Mouse (Mus musculus): ENCODE measurements around the gene Ryr2. TPM values are rescaled to one million over a fixed set of nuclear protein-coding genes. Genes with fewer than 3 reads are reported as not detected.

The Ryr2 gene
- total and polyA plus RNA-seq, 3 experiments, result 0.11 to 0.13 TPM; not detected in 1

DNA sequence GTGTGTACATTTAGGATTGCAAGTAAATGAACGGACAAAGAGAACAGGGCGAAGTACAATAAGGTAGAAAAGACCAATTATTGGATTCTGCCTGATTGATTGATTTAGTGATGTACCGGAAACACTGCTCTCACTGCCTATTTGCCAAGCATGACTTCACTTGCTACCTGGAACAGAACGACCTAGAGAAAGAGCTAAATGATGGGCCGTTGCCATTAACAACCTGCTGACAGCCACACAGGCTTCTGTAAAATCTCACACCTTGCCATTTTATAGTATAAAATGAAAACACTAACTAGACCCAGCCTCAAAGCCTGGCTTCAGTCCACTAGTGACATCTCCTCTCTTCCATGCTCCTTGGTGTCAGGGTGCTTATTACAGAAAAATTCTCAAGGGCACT lies 316.2 kb downstream of the Ryr2 start:
- Histone ChIP-seq H3K4me2 (ENCODE audit: insufficient read depth, low read depth, poor library complexity, severe bottlenecking) (no peak overlapping the region), H3K4me1 (ENCODE audit: control insufficient read depth in 1 of 2, insufficient read depth in 2 of 2) (no peaks in the 10 kb centered on the region), H3K9me3 (replicated peaks; ENCODE audit: low read length) (no peaks in the 10 kb centered on the region), H3K27ac (ENCODE audit: insufficient read depth, low read depth) (no peak overlapping the region), H3K4me3 (replicated peaks in 1 of 3; ENCODE audit: low read depth in 2 of 3, low read length in 2 of 3, poor library complexity in 1 of 3) (no peak overlapping the region), H3K9ac (ENCODE audit: insufficient read depth, low read depth) (no peak overlapping the region), H3K36me3 (replicated peaks in 1 of 2; ENCODE audit: control insufficient read depth in 1 of 2, insufficient read depth in 1 of 2, low read length in 1 of 2) (no peaks in the 10 kb centered on the region), H3K79me2 (replicated peaks; ENCODE audit: control insufficient read depth, extremely low read depth, insufficient read depth, poor library complexity, severe bottlenecking) (no peaks in the 10 kb centered on the region), H3K27me3 (replicated peaks) (no peaks in the 10 kb centered on the region)
- no peak for TF ChIP-seq ELF1 (IDR thresholded peaks at IDR 0.05; ENCODE audit: low read depth, low read length)
- no peak for TF ChIP-seq SIN3A (IDR thresholded peaks at IDR 0.05; ENCODE audit: low read length)
- TF ChIP-seq JUND (conservative IDR thresholded peaks at IDR 0.05; ENCODE audit: low read depth, low read length), result no peak
- no peak for TF ChIP-seq TBP (conservative IDR thresholded peaks at IDR 0.05; ENCODE audit: low read depth, low read length)
- TF ChIP-seq MYC (IDR thresholded peaks at IDR 0.05; ENCODE audit: low read depth, low read length), result no peak
- TF ChIP-seq RAD21 (IDR thresholded peaks at IDR 0.05; ENCODE audit: low read depth, low read length), result no peak
- TF ChIP-seq ZC3H11A (IDR thresholded peaks at IDR 0.05; ENCODE audit: low read depth, low read length), result no peak
- no peak for TF ChIP-seq TCF12 (IDR thresholded peaks at IDR 0.05; ENCODE audit: low read depth, low read length)
- no peak for TF ChIP-seq SMC3 (IDR thresholded peaks at IDR 0.05; ENCODE audit: low read depth, low read length)
- TF ChIP-seq NRF1 (IDR thresholded peaks at IDR 0.05; ENCODE audit: low read depth, low read length), result no peak
- no peak for TF ChIP-seq ZMIZ1 (IDR thresholded peaks at IDR 0.05; ENCODE audit: low read depth, low read length)
- no peak for TF ChIP-seq MAZ (IDR thresholded peaks at IDR 0.05; ENCODE audit: low read depth, low read length)
- no peak for TF ChIP-seq MEF2A (IDR thresholded peaks at IDR 0.05; ENCODE audit: borderline replicate concordance, low read depth, low read length)
- no peak for TF ChIP-seq MAFK (IDR thresholded peaks at IDR 0.05; ENCODE audit: insufficient replicate concordance, low read length)
- no peak for TF ChIP-seq MXI1 (IDR thresholded peaks at IDR 0.05; ENCODE audit: low read depth, low read length)
- DNase-seq (ENCODE audit: extremely low read depth), result no peak
- in situ Hi-C loops (cut with MboI; ENCODE audit: low pct_ligation_motif_present, low pct_unique_long_range_greater_than_20kb, low sequenced_read_pairs), result no loop called here
- dilution Hi-C loops (cut with MboI; ENCODE audit: extremely low pct_ligation_motif_present, extremely low pct_unique_long_range_greater_than_20kb, low sequenced_read_pairs), result no loop called here

DNA sequence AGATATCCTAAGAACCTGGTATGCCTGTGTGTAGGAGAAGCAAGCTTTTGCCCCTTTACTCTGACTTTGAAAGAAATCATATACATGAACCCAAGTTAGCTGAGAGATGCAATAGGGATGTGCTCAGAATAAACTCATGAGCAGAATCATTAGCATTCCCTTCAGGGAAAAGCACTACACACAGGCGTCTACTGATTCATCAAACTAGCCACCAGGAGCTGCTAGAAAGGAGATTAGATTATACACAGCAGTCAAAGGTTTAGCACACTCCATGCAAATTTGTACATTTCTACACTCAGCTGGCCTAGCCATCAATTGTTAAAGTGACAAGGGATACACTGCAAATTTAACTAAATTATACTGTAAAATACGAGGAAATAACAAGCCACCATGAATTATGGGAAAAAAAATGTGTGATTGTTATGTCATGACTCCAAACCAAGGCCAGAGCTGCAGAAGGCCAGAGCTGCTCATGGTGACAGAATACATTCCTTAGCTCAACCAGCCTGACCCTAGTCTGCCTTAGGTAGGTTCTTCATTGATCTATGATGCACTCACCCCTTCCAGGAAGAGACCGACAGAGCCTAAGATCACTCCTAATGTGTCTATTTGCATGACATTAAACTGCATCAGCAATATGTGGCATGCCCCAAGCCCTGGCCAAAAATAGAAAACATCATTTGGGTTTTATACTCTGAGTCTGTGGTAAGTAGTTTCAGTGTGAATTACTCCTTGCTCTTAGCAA lies 324.2 kb downstream of the Ryr2 start:
- TF ChIP-seq PAX5 (IDR thresholded peaks at IDR 0.05; ENCODE audit: low read length) (no peak), SIN3A (IDR thresholded peaks at IDR 0.05; ENCODE audit: low read length) (no peak), KAT2A (IDR thresholded peaks at IDR 0.05; ENCODE audit: insufficient replicate concordance, low read length) (no peak), ZMIZ1 (IDR thresholded peaks at IDR 0.05; ENCODE audit: low read depth, low read length) (no peak), MYC (IDR thresholded peaks at IDR 0.05; ENCODE audit: low read depth, low read length) (no peak), RAD21 (IDR thresholded peaks at IDR 0.05; ENCODE audit: low read depth, low read length) (no peak), TBP (conservative IDR thresholded peaks at IDR 0.05; ENCODE audit: low read depth, low read length) (no peak), E2F4 (IDR thresholded peaks at IDR 0.05; ENCODE audit: insufficient replicate concordance, low read depth, low read length) (no peak), MAX (IDR thresholded peaks at IDR 0.05; ENCODE audit: low read length) (no peak), BHLHE40 (IDR thresholded peaks at IDR 0.05; ENCODE audit: low read depth, low read length) (no peak), MAZ (IDR thresholded peaks at IDR 0.05; ENCODE audit: low read depth, low read length) (no peak), MXI1 (IDR thresholded peaks at IDR 0.05; ENCODE audit: low read depth, low read length) (no peak), POLR2AphosphoS2 (IDR thresholded peaks at IDR 0.05; ENCODE audit: low read depth, low read length) (no peak), GABPA (IDR thresholded peaks at IDR 0.05; ENCODE audit: insufficient replicate concordance, low read depth, low read length) (no peak), ZKSCAN1 (IDR thresholded peaks at IDR 0.05; ENCODE audit: borderline replicate concordance, low read depth, low read length) (no peak), CHD2 (IDR thresholded peaks at IDR 0.05; ENCODE audit: low read length) (no peak), TCF12 (IDR thresholded peaks at IDR 0.05; ENCODE audit: low read depth, low read length) (no peak)

More for the DNA sequence above, 324.2 kb downstream of the Ryr2 start:
- Histone ChIP-seq H3K4me2 (ENCODE audit: insufficient read depth, low read depth, poor library complexity, severe bottlenecking) (no peak overlapping the region), H3K9ac (ENCODE audit: insufficient read depth, low read depth) (no peak overlapping the region), H3K4me3 (replicated peaks in 1 of 3; ENCODE audit: low read depth in 2 of 3, low read length in 2 of 3, poor library complexity in 1 of 3) (no peak overlapping the region), H3K27ac (ENCODE audit: insufficient read depth, low read depth) (no peak overlapping the region), H3K27me3 (replicated peaks) (no peaks in the 10 kb centered on the region), H3K79me2 (replicated peaks; ENCODE audit: control insufficient read depth, extremely low read depth, insufficient read depth, poor library complexity, severe bottlenecking) (no peaks in the 10 kb centered on the region), H3K36me3 (replicated peaks in 1 of 2; ENCODE audit: control insufficient read depth in 1 of 2, insufficient read depth in 1 of 2, low read length in 1 of 2) (no peaks in the 10 kb centered on the region), H3K9me3 (replicated peaks; ENCODE audit: low read length) (no peaks in the 10 kb centered on the region), H3K4me1 (ENCODE audit: control insufficient read depth in 1 of 2, insufficient read depth in 2 of 2) (peaks cover 0 to 4% of the 10 kb centered on the region in 2 experiments; a peak in 1 of 4 replicates)
- in situ Hi-C loops (cut with MboI; ENCODE audit: low pct_ligation_motif_present, low pct_unique_long_range_greater_than_20kb, low sequenced_read_pairs) (no loop called here), dilution Hi-C loops (cut with MboI; ENCODE audit: extremely low pct_ligation_motif_present, extremely low pct_unique_long_range_greater_than_20kb, low sequenced_read_pairs) (no loop called here)
- DNase-seq (ENCODE audit: extremely low read depth), result no peak

Measured in CH12.LX (cell line).